Mouse (Mus musculus): ENCODE results near the gene Slc1a7.

- TF ChIP-seq POLR2A (IDR thresholded peaks at IDR 0.05; ENCODE audit: borderline replicate concordance, insufficient read depth, low read length) (no peak), CTCF (IDR thresholded peaks at IDR 0.05; ENCODE audit: borderline replicate concordance, insufficient read depth, low read depth, low read length) (no peak)
Observed at GRCm38 (mm10) chr4:108055873-108056272, 87.7 kb downstream of the Slc1a7 start.

All from cerebellum, adult 2 months (tissue).